Mouse (Mus musculus): ENCODE measurements around the gene Cep112.

GRCm38 (mm10) chr11:108409876-108410644 lies 14.9 kb upstream of the Cep112 start:
- TF ChIP-seq CTCF (IDR thresholded peaks at IDR 0.05; ENCODE audit: extremely low read depth, insufficient read depth, low read length) (no peak), POLR2A (IDR thresholded peaks at IDR 0.05; ENCODE audit: extremely low read depth, insufficient read depth, low read length) (no peak)
